Mouse (Mus musculus): ENCODE results near the gene Itga8.

Gene Itga8

DNA sequence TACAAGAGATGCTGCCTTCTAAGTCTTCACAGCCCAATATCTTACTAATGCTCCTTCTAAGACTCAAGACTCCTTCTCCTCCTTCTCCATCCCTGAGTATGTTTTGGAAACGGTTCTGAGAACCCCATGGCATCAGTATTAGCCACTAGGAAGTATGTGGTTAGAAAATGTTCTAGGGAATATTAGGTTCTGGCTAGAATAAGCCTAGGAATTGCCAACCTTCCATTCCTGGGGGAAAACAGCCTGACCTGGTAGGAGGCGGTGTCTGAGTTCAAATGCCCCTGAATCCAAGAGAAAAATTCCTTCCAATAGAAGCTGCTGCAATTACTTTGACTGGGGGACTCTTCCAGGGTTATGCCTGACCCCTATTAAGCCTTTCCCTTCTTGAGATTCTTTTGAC, 24.1 kb upstream of the Itga8 start:
- TF ChIP-seq CTCF (conservative IDR thresholded peaks at IDR 0.05; ENCODE audit: low read length) (no peak), NANOG (IDR thresholded peaks at IDR 0.05; ENCODE audit: borderline replicate concordance, low read length) (no peak), POU5F1 (IDR thresholded peaks at IDR 0.05; ENCODE audit: borderline replicate concordance, low read length) (no peak)

GRCm38 (mm10) chr2:12325417-12325816, 23.7 kb upstream of the Itga8 start:
- TF ChIP-seq POU5F1 (IDR thresholded peaks at IDR 0.05; ENCODE audit: borderline replicate concordance, low read length), result no peak
- Histone ChIP-seq H3K27me3 (ENCODE audit: insufficient read depth, low read length) (no peaks in the 10 kb centered on the region), H3K4me3 (replicated peaks; ENCODE audit: low read length) (no peak overlapping the region), H3K9me3 (ENCODE audit: low read length) (peaks cover 4% of the 10 kb centered on the region; the same call in 1 of the 2 replicates), H3K36me3 (ENCODE audit: insufficient read depth, low read length) (no peaks in the 10 kb centered on the region), H3K4me1 (replicated peaks; ENCODE audit: low read depth, low read length) (peaks cover 21% of the 10 kb centered on the region)

More for the DNA sequence above, 24.1 kb upstream of the Itga8 start:
- H3K27me3 ChIP-seq (ENCODE audit: insufficient read depth, low read length), result no peaks in the 10 kb centered on the region
- no peak overlapping the region for H3K4me3 ChIP-seq (replicated peaks; ENCODE audit: low read length)
- peaks cover 21% of the 10 kb centered on the region for H3K4me1 ChIP-seq (replicated peaks; ENCODE audit: low read depth, low read length)
- peaks cover 4% of the 10 kb centered on the region; the same call in 1 of the 2 replicates for H3K9me3 ChIP-seq (ENCODE audit: low read length)
- no peaks in the 10 kb centered on the region for H3K36me3 ChIP-seq (ENCODE audit: insufficient read depth, low read length)

GRCm38 (mm10) chr2:12320914-12321313, 19.2 kb upstream of the Itga8 start:
- Histone ChIP-seq H3K9me3 (ENCODE audit: low read length) (peaks cover 4% of the 10 kb centered on the region; the same call in 1 of the 2 replicates), H3K36me3 (ENCODE audit: insufficient read depth, low read length) (no peaks in the 10 kb centered on the region), H3K4me3 (replicated peaks; ENCODE audit: low read length) (no peak overlapping the region), H3K27me3 (ENCODE audit: insufficient read depth, low read length) (no peaks in the 10 kb centered on the region), H3K4me1 (replicated peaks; ENCODE audit: low read depth, low read length) (no peaks in the 10 kb centered on the region)
- TF ChIP-seq CTCF (conservative IDR thresholded peaks at IDR 0.05; ENCODE audit: low read length), result no peak
- TF ChIP-seq NANOG (IDR thresholded peaks at IDR 0.05; ENCODE audit: borderline replicate concordance, low read length), result no peak
- TF ChIP-seq POU5F1 (IDR thresholded peaks at IDR 0.05; ENCODE audit: borderline replicate concordance, low read length), result no peak

- TF ChIP-seq CTCF (conservative IDR thresholded peaks at IDR 0.05; ENCODE audit: low read length), result no peak
- no peak for TF ChIP-seq POU5F1 (IDR thresholded peaks at IDR 0.05; ENCODE audit: borderline replicate concordance, low read length)
- no peak for TF ChIP-seq NANOG (IDR thresholded peaks at IDR 0.05; ENCODE audit: borderline replicate concordance, low read length)
- Histone ChIP-seq H3K36me3 (ENCODE audit: insufficient read depth, low read length) (no peaks in the 10 kb centered on the region), H3K4me3 (replicated peaks; ENCODE audit: low read length) (no peak overlapping the region), H3K27me3 (ENCODE audit: insufficient read depth, low read length) (no peaks in the 10 kb centered on the region), H3K9me3 (ENCODE audit: low read length) (peaks cover 9% of the 10 kb centered on the region), H3K4me1 (replicated peaks; ENCODE audit: low read depth, low read length) (no peaks in the 10 kb centered on the region)
Measured at GRCm38 (mm10) chr2:12318715-12319114, 17.0 kb upstream of the Itga8 start.

DNA sequence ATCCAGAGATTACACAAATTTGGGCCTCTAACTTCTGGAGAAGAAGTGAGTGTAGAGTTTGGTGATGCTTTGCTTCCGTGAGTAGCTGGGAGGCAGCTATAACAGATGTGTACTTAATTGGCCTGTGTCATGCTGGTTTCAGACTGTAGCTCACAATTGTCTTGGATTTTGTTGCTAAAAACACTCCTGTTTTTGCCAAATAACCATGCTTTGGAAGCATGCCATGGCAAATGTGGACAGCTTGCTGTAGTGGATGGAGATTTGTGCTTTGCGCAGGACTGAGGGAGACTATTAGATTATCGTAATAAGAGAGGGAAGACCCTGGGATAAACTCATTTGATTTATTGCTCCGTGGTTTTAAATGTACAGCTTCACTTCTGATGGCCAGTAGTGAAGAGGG, 16.3 kb upstream of the Itga8 start:
- Histone ChIP-seq H3K27me3 (ENCODE audit: insufficient read depth, low read length) (no peaks in the 10 kb centered on the region), H3K4me3 (replicated peaks; ENCODE audit: low read length) (no peak overlapping the region), H3K9me3 (ENCODE audit: low read length) (peaks cover 9% of the 10 kb centered on the region), H3K36me3 (ENCODE audit: insufficient read depth, low read length) (no peaks in the 10 kb centered on the region), H3K4me1 (replicated peaks; ENCODE audit: low read depth, low read length) (no peaks in the 10 kb centered on the region)
- no peak for TF ChIP-seq CTCF (conservative IDR thresholded peaks at IDR 0.05; ENCODE audit: low read length)
- TF ChIP-seq NANOG (IDR thresholded peaks at IDR 0.05; ENCODE audit: borderline replicate concordance, low read length), result no peak
- no peak for TF ChIP-seq POU5F1 (IDR thresholded peaks at IDR 0.05; ENCODE audit: borderline replicate concordance, low read length)

- Histone ChIP-seq H3K4me1 (replicated peaks; ENCODE audit: low read depth, low read length) (no peaks in the 10 kb centered on the region), H3K36me3 (ENCODE audit: insufficient read depth, low read length) (no peaks in the 10 kb centered on the region), H3K4me3 (replicated peaks; ENCODE audit: low read length) (no peak overlapping the region), H3K9me3 (ENCODE audit: low read length) (peaks cover 5% of the 10 kb centered on the region), H3K27me3 (ENCODE audit: insufficient read depth, low read length) (no peaks in the 10 kb centered on the region)
- no peak for TF ChIP-seq CTCF (conservative IDR thresholded peaks at IDR 0.05; ENCODE audit: low read length)
- no peak for TF ChIP-seq POU5F1 (IDR thresholded peaks at IDR 0.05; ENCODE audit: borderline replicate concordance, low read length)
- TF ChIP-seq NANOG (IDR thresholded peaks at IDR 0.05; ENCODE audit: borderline replicate concordance, low read length), result no peak
Measured at GRCm38 (mm10) chr2:12317343-12317742, 15.6 kb upstream of the Itga8 start.

DNA sequence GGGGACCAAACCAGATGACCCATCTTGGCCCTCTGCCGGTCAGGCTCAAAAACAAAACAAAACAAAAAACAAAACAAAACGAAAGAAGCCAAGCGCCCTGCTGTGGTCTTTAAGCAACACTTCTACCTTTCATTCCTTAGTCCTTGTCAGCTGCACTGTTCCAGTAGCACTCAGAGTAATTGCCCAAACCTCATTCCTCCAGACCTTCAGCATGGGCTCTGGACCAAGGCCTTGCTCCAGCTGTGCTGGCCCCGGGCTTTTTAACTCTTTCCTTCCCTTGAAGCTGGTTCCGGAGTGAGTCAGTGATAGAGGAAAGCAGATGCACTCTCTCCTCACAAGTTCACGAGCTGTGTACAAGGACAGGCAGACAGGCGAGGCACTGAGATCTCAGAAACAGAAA, 14.6 kb upstream of the Itga8 start:
- Histone ChIP-seq H3K4me1 (replicated peaks; ENCODE audit: low read depth, low read length) (no peaks in the 10 kb centered on the region), H3K9me3 (ENCODE audit: low read length) (peaks cover 5% of the 10 kb centered on the region), H3K36me3 (ENCODE audit: insufficient read depth, low read length) (no peaks in the 10 kb centered on the region), H3K4me3 (replicated peaks; ENCODE audit: low read length) (no peak overlapping the region), H3K27me3 (ENCODE audit: insufficient read depth, low read length) (no peaks in the 10 kb centered on the region)
- TF ChIP-seq CTCF (conservative IDR thresholded peaks at IDR 0.05; ENCODE audit: low read length) (no peak), NANOG (IDR thresholded peaks at IDR 0.05; ENCODE audit: borderline replicate concordance, low read length) (no peak), POU5F1 (IDR thresholded peaks at IDR 0.05; ENCODE audit: borderline replicate concordance, low read length) (no peak)

DNA sequence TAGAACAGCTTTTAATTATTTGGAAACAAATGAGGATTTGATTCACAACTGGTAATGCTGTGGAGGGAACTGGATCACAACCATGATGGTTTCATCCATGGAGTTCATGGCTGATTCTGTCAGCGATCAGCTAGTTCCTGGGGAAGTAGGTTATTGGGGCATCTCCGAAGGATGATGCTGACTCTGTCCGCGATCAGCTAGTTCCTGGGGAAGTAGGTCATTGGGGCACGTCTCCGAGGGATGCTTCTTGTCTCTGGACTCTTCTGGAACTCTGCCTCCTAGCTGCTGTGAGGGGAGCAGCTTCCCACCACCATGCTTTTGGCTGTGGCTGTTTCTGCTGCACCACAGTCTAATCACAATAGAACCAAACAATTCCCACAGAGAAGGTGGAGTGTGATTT, 12.3 kb upstream of the Itga8 start:
- Histone ChIP-seq H3K27me3 (ENCODE audit: insufficient read depth, low read length) (no peaks in the 10 kb centered on the region), H3K4me1 (replicated peaks; ENCODE audit: low read depth, low read length) (no peaks in the 10 kb centered on the region), H3K9me3 (ENCODE audit: low read length) (peaks cover 5% of the 10 kb centered on the region), H3K36me3 (ENCODE audit: insufficient read depth, low read length) (no peaks in the 10 kb centered on the region), H3K4me3 (replicated peaks; ENCODE audit: low read length) (no peak overlapping the region)
- TF ChIP-seq NANOG (IDR thresholded peaks at IDR 0.05; ENCODE audit: borderline replicate concordance, low read length), result no peak
- no peak for TF ChIP-seq CTCF (conservative IDR thresholded peaks at IDR 0.05; ENCODE audit: low read length)
- no peak for TF ChIP-seq POU5F1 (IDR thresholded peaks at IDR 0.05; ENCODE audit: borderline replicate concordance, low read length)

DNA sequence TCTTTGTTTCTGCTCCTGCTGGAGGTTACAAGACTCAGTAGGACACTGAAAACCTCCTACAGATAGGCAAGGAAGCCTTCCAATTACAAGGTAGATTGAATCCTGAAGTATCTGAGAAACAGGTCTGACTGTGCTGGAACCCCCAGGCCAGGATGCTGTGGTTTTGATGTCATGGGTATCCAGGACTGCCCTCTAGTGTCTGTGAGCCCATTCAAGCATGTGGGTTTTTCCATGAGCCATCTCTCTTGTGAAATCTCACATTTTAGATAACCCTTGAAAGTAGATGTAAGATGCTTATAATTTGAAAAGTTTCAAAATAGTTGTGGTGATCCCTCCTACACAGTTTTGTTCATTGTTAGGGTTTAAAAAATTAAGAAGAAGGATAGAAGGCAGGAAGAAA, 6.7 kb upstream of the Itga8 start:
- TF ChIP-seq POU5F1 (IDR thresholded peaks at IDR 0.05; ENCODE audit: borderline replicate concordance, low read length), result no peak
- no peak for TF ChIP-seq NANOG (IDR thresholded peaks at IDR 0.05; ENCODE audit: borderline replicate concordance, low read length)
- TF ChIP-seq CTCF (conservative IDR thresholded peaks at IDR 0.05; ENCODE audit: low read length), result no peak
- Histone ChIP-seq H3K36me3 (ENCODE audit: insufficient read depth, low read length) (no peaks in the 10 kb centered on the region), H3K9me3 (ENCODE audit: low read length) (no peaks in the 10 kb centered on the region), H3K4me3 (replicated peaks; ENCODE audit: low read length) (no peak overlapping the region), H3K4me1 (replicated peaks; ENCODE audit: low read depth, low read length) (no peaks in the 10 kb centered on the region), H3K27me3 (ENCODE audit: insufficient read depth, low read length) (no peaks in the 10 kb centered on the region)

Measured in E14TG2a.4 (cell line).